Mouse (Mus musculus): Measurements from ENCODE around the gene Rab14.

DNA sequence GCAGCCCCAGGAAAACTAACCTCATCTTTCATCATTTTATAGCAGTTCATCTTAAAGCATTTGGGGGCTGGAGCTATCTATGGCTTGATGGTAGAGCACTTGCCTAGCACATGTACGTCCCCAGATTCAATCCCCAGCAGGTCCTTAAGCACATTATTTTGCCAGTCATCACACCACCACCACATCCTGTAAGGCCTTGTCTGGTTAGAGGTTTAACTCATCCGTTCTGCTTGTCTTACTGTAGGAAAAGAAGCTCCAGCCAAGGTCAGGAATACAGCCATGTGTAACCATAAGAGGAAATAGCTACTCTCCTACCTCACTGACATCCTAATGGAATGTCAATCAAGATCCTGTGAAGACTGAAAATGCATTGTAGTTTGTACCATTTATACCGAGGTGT, 22.8 kb downstream of the Rab14 start:
- TF ChIP-seq POLR2A (IDR thresholded peaks at IDR 0.05; ENCODE audit: extremely low read depth, insufficient read depth, low read length) (no peak), CTCF (IDR thresholded peaks at IDR 0.05; ENCODE audit: extremely low read depth, insufficient read depth, low read length) (no peak)
